Mouse (Mus musculus): ENCODE data around the gene Prpf18. TPM values are rescaled to one million over a fixed set of nuclear protein-coding genes. Genes with fewer than 3 reads are reported as not detected.
A peak's percentile ranks its signal among the peaks of the same experiment; 100 is the strongest.
"Not testable (repeated sequence)": the region's sequence is repeated elsewhere in the genome, so short reads cannot be mapped to it uniquely, and the experiment has no call there.

The Prpf18 gene
- total and polyA plus RNA-seq, 2 experiments from 2014 or later: 31.4 to 43.0 TPM

DNA sequence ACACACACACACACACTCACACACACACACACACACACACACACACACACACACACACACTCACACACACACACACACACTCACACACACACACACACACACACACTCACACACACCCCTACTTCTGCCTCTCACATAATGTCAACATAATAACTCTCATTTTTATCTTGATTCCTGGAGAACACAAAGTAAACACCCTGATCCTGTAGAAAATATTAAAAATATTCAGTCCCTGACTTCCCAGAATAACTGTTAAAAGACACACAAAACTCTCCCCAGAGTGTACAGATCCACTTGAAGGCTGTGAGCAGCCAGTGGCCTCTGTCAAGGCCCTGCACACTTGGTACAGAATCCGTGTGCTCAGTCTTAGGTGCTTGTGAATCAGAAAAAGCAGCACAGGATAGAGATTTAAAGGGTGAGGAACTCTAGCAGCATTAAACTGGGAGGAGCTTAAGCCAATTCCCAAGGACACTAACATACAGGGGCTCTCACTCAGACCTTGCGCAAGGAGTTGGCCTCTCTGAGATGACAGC is 36.8 kb downstream of the Prpf18 start:
- no peaks in the 10 kb centered on the region for H3K27me3 ChIP-seq (ENCODE audit: insufficient read depth, low read length)
- H3K9ac ChIP-seq: no peak overlapping the region
- DNase-seq (no peak), ATAC-seq (no peak)
- no peaks in the 10 kb centered on the region for H3K9me3 ChIP-seq (ENCODE audit: low read length)
- H3K4me1 ChIP-seq (ENCODE audit: insufficient read depth): no peaks in the 10 kb centered on the region
- 87% methylated on average over 2 of the region's 2 CpGs for WGBS
- no peak overlapping the region for H3K4me2 ChIP-seq (ENCODE audit: low read depth)
- TF ChIP-seq CTCF (IDR thresholded peaks at IDR 0.05; ENCODE audit: low read depth): no peak
- H3K4me3 ChIP-seq (ENCODE audit: low read depth, low read length): no peak overlapping the region
- peaks cover 34% of the 10 kb centered on the region for H3K36me3 ChIP-seq (ENCODE audit: insufficient read depth)
- no peak overlapping the region for H3K27ac ChIP-seq (ENCODE audit: low read depth, low read length)

DNA sequence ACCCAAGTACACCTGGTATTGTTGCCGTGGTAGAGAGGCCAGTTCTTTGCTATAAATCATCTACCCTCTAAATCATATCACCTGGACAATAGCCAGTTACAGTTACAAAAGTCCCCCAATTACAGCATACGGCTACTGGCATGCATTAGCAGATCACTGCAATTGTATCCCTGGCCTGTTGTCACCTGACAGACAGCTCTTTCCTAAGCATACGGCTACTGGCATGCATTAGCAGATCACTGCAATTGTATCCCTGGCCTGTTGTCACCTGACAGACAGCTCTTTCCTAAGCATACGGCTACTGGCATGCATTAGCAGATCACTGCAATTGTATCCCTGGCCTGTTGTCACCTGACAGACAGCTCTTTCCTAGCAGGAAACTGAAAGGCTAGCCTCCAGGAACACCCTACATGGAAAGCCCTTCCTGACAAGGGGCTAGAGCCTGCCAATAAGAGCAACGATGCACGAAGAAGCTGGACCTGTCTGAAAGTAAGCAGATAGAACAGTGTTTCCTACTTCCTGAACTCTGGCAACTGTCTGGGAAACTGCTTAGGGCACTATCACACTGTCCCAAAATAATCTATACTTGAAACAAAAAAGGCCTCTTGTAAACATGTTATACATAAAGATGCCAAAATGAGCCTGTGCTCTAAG is 37.5 kb downstream of the Prpf18 start:
- ATAC-seq: peak; percentile 50
- H3K27ac ChIP-seq (ENCODE audit: low read depth, low read length); H3K9me3 ChIP-seq (ENCODE audit: low read length); H3K27me3 ChIP-seq (ENCODE audit: insufficient read depth, low read length); DNase-seq; H3K4me1 ChIP-seq (ENCODE audit: insufficient read depth); H3K9ac ChIP-seq; H3K4me2 ChIP-seq (ENCODE audit: low read depth); H3K4me3 ChIP-seq (ENCODE audit: low read depth, low read length): not testable (repeated sequence)
- H3K36me3 ChIP-seq (ENCODE audit: insufficient read depth): peaks cover 39% of the 10 kb centered on the region
- 28% methylated on average over 6 of the region's 6 CpGs for WGBS

DNA sequence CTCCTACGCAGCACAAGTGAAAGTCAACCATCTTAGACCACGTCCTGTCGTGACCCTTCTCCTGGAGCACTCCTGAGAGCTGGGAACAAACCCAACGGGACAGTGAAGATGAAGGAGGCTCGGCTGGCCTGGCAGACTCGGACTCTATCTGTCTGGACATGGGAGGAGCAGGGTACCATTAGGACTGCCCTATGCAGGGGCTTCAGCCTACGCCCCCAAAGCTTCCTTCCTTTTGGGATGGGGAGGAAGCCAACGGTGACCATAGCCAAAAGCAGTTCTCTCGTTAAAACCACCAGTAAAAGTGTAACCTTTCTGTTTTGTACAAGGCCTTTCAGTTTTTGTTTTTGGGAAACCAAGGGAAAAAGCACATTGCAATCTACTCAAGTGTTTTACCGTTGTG is 40.2 kb downstream of the Prpf18 start:
- TF ChIP-seq CTCF (IDR thresholded peaks at IDR 0.05; ENCODE audit: low read depth): no peak
- H3K4me2 ChIP-seq (ENCODE audit: low read depth): no peak overlapping the region
- H3K27ac ChIP-seq (ENCODE audit: low read depth, low read length): no peak overlapping the region
- H3K9me3 ChIP-seq (ENCODE audit: low read length): no peaks in the 10 kb centered on the region
- DNase-seq: no peak
- H3K9ac ChIP-seq: no peak overlapping the region
- no peaks in the 10 kb centered on the region for H3K27me3 ChIP-seq (ENCODE audit: insufficient read depth, low read length)
- no peak for ATAC-seq
- no peak overlapping the region for H3K4me3 ChIP-seq (ENCODE audit: low read depth, low read length)
- peaks cover 58% of the 10 kb centered on the region for H3K36me3 ChIP-seq (ENCODE audit: insufficient read depth)
- 77% methylated on average over 10 of the region's 10 CpGs for WGBS
- no peaks in the 10 kb centered on the region for H3K4me1 ChIP-seq (ENCODE audit: insufficient read depth)

DNA sequence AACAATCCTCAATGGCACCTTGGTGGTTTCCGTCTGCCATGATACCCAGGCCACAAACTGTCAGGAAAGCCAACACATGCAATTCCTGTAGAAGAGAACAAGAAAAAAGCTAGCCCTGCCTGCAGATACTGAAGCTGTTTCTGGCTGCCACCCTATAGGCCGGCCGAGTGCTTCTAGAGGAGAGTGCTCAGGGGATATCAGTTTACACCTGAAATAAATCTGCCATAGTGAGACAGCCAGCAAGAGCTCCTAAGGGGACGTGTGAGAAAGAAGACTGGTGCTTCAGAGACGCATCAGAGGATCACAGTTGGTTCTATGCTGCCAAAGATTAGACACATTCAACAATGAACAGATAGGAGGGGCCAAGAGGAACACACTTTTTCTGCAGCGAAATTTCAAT is 40.6 kb downstream of the Prpf18 start:
- Histone ChIP-seq H3K4me2 (ENCODE audit: low read depth) (no peak overlapping the region), H3K36me3 (ENCODE audit: insufficient read depth) (peaks cover 62% of the 10 kb centered on the region), H3K9ac (no peak overlapping the region), H3K27me3 (ENCODE audit: insufficient read depth, low read length) (no peaks in the 10 kb centered on the region), H3K4me3 (ENCODE audit: low read depth, low read length) (no peak overlapping the region), H3K9me3 (ENCODE audit: low read length) (no peaks in the 10 kb centered on the region), H3K4me1 (ENCODE audit: insufficient read depth) (no peaks in the 10 kb centered on the region), H3K27ac (ENCODE audit: low read depth, low read length) (no peak overlapping the region)
- DNase-seq (no peak), ATAC-seq (no peak)
- WGBS: 84% methylated on average over 6 of the region's 6 CpGs
- no peak for TF ChIP-seq CTCF (IDR thresholded peaks at IDR 0.05; ENCODE audit: low read depth)

DNA sequence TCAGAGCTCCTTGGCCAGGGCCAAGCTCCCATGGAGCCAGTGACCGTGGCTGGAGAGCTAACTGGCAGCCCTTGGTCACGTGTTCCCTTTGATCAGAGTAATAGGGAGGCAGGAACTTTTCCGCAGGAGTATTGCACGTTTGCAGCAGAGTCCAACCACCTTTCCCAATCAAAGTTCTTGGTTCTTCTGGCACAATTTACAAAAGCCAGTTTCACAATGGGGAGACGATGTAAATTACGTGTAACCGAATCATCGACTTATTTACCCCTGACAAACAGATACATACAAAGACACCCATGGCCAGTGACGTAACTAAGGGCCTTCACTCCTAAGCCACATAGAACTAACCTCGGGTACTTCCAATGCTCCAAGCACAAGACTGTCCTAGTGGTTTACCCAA is 42.5 kb downstream of the Prpf18 start:
- DNase-seq: no peak
- H3K36me3 ChIP-seq (ENCODE audit: insufficient read depth): peaks cover 78% of the 10 kb centered on the region
- ATAC-seq: no peak

DNA sequence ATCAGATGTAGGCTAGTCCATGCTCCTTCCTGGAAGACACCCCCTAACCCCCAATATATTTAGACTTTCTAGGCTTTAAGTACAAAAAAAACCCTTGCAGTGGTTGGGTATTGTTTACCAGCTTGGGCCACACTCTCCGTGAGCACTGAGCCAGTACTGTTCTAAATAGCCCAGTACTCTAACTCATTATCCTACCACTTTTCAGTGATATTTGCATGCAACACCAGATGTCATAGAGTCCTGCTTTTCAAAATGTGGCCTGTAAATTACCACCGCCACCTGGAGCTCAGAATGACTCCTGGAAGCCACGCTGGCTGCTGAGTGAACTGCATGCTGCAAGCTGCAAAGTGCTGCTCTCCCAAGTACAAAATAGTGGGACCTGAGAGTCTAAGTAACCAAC is 43.7 kb downstream of the Prpf18 start:
- TF ChIP-seq CTCF (IDR thresholded peaks at IDR 0.05; ENCODE audit: low read depth): no peak
- H3K4me3 ChIP-seq (ENCODE audit: low read depth, low read length): no peak overlapping the region
- no peaks in the 10 kb centered on the region for H3K4me1 ChIP-seq (ENCODE audit: insufficient read depth)
- no peaks in the 10 kb centered on the region for H3K27me3 ChIP-seq (ENCODE audit: insufficient read depth, low read length)
- no peak for DNase-seq
- ATAC-seq: peak; percentile 45
- 50% methylated on average over 3 of the region's 3 CpGs for WGBS
- no peak overlapping the region for H3K4me2 ChIP-seq (ENCODE audit: low read depth)
- H3K9ac ChIP-seq: no peak overlapping the region
- peaks cover 84% of the 10 kb centered on the region for H3K36me3 ChIP-seq (ENCODE audit: insufficient read depth)
- no peaks in the 10 kb centered on the region for H3K9me3 ChIP-seq (ENCODE audit: low read length)
- no peak overlapping the region for H3K27ac ChIP-seq (ENCODE audit: low read depth, low read length)

More for the DNA sequence above, 42.5 kb downstream of the Prpf18 start:
- H3K9ac ChIP-seq: no peak overlapping the region
- H3K4me3 ChIP-seq (ENCODE audit: low read depth, low read length): no peak overlapping the region
- no peaks in the 10 kb centered on the region for H3K27me3 ChIP-seq (ENCODE audit: insufficient read depth, low read length)
- TF ChIP-seq CTCF (IDR thresholded peaks at IDR 0.05; ENCODE audit: low read depth): no peak
- no peaks in the 10 kb centered on the region for H3K4me1 ChIP-seq (ENCODE audit: insufficient read depth)
- H3K4me2 ChIP-seq (ENCODE audit: low read depth): no peak overlapping the region
- H3K27ac ChIP-seq (ENCODE audit: low read depth, low read length): no peak overlapping the region
- no peaks in the 10 kb centered on the region for H3K9me3 ChIP-seq (ENCODE audit: low read length)
- WGBS: 81% methylated on average over 10 of the region's 10 CpGs

DNA sequence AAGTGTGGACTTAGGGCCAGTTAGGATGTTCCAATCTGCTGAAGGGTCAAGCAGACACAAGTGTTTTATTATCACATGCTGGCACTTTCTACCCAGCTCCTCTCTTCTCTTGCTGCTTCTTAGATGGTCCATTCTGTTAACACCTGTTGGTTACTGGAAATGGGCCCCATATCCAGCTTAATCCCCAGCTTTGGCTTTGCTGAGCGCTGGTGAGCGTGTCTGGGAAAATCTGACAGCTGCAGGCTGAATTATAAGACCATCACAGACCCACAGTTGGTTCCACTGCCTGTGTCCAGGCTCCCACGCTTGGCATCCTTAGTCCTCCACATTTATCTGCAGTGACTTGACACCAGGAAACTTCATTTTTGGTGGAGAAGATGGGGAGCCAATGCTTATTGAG is 45.4 kb downstream of the Prpf18 start:
- 87% methylated on average over 3 of the region's 3 CpGs for WGBS
- Histone ChIP-seq H3K27me3 (ENCODE audit: insufficient read depth, low read length) (no peaks in the 10 kb centered on the region), H3K36me3 (ENCODE audit: insufficient read depth) (peaks cover 79% of the 10 kb centered on the region), H3K9ac (no peak overlapping the region), H3K4me3 (ENCODE audit: low read depth, low read length) (no peak overlapping the region), H3K4me2 (ENCODE audit: low read depth) (no peak overlapping the region), H3K9me3 (ENCODE audit: low read length) (no peaks in the 10 kb centered on the region), H3K4me1 (ENCODE audit: insufficient read depth) (no peaks in the 10 kb centered on the region), H3K27ac (ENCODE audit: low read depth, low read length) (no peak overlapping the region)
- ATAC-seq (no peak), DNase-seq (no peak)
- no peak for TF ChIP-seq CTCF (IDR thresholded peaks at IDR 0.05; ENCODE audit: low read depth)
